Mouse (Mus musculus) spleen, adult 2 months (tissue): Measurements from ENCODE around the gene Arl6.

ENCODE experiments used
- CTCF ChIP-seq: fragments of 200-500 bp; IDR thresholded peaks from 2 replicates; pipeline ENCODE4 v1.5.1; 2011; ENCODE audit warnings: mild to moderate bottlenecking, inconsistent platforms; ENCODE audit not compliant: insufficient read depth, insufficient read length, insufficient replicate concordance; ENCODE audit errors: extremely low read depth
- POLR2A ChIP-seq: fragments of 200-500 bp; IDR thresholded peaks from 2 replicates; pipeline ENCODE4 v1.6.1; 2011; ENCODE audit warnings: low read depth, low read length, inconsistent platforms

DNA sequence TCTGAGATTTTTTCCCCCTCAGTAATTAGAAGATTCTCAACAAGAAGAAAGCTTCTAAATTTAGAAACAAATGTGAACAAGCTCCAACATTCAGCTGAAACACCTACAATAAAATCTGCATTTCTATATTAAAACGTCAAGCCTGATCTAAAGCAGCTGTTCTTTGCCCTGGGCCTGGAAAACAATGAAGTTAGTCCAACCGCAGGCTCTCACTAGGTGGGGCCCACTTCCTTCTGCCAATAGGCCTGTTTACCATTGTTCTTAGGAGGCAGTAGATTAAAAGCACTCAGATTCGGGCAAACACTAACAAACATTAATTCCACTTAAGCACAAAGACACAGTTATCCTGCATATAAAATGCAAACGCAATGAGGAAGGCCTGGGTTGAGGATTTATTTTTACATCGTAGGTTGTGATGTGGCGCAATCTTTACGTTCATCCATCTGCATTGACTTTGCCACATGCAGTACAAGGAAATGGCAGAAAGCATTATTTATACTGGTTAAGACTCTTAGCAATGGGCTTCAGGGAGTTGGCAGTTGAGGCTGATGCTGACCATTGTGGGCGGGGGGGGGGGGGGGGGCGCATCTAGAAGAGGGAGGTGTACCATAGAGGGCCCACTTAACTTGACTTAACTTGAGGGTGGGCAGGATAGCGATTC lies 71.3 kb downstream of the Arl6 start:
- TF ChIP-seq CTCF (no peak), POLR2A (no peak)
